Mouse (Mus musculus) myocyte (in vitro differentiated cells): ENCODE results near the gene Jph2. TPM values are rescaled to one million over a fixed set of nuclear protein-coding genes. Genes with fewer than 3 reads are reported as not detected.
A peak's percentile ranks its signal among the peaks of the same experiment; 100 is the strongest.

Experiments
- H3K27me3 ChIP-seq: one replicate; pipeline ENCODE4 v1.6.1; 2011; ENCODE audit not compliant: control insufficient read depth, insufficient read depth, insufficient read length
- H3K36me3 ChIP-seq: one replicate; pipeline ENCODE4 v1.6.1; 2011; ENCODE audit not compliant: control insufficient read depth, insufficient read depth
- H3K4me2 ChIP-seq: one replicate; pipeline ENCODE4 v1.6.1; 2011; ENCODE audit warnings: low read depth, control low read depth
- H3K4me3 ChIP-seq: one replicate; pipeline ENCODE4 v1.5.1; 2011; ENCODE audit warnings: mild to moderate bottlenecking, control low read depth, moderate library complexity
- H3K79me2 ChIP-seq: one replicate; pipeline ENCODE4 v1.6.1; 2011; ENCODE audit not compliant: control insufficient read depth, insufficient read depth
- H3ac ChIP-seq: one replicate; pipeline ENCODE4 v1.6.1; 2011; ENCODE audit not compliant: control insufficient read depth, insufficient read length
- CEBPB ChIP-seq: IDR thresholded peaks from 2 replicates; pipeline ENCODE4 v1.6.1; 2011; ENCODE audit warnings: mild to moderate bottlenecking, moderate library complexity; ENCODE audit not compliant: poor library complexity, insufficient read depth, severe bottlenecking
- E2F4 ChIP-seq: IDR thresholded peaks from one replicate; pipeline ENCODE4 v1.6.1; 2011; ENCODE audit warnings: mild to moderate bottlenecking, control low read depth, moderate library complexity; ENCODE audit not compliant: insufficient read depth
- MAX ChIP-seq: IDR thresholded peaks from one replicate; pipeline ENCODE4 v1.6.1; 2011; ENCODE audit warnings: low read depth, mild to moderate bottlenecking, control low read depth
- MYOD1 ChIP-seq, 3 experiments: IDR thresholded peaks; one replicate each; pipeline ENCODE4 v1.6.1; 2011; ENCODE audit warnings: control low read depth in 2 of 3, low read depth in 2 of 3, mild to moderate bottlenecking in 2 of 3, moderate library complexity in 1 of 3; ENCODE audit not compliant: insufficient read length in 2 of 3, control insufficient read depth in 1 of 3
- MYOG ChIP-seq, 3 experiments: IDR thresholded peaks; one replicate each; pipeline ENCODE4 v1.6.1; 2011; ENCODE audit warnings: control low read depth in 2 of 3, low read depth in 2 of 3, mild to moderate bottlenecking in 2 of 3; ENCODE audit not compliant: insufficient read length in 2 of 3, control insufficient read depth in 1 of 3, insufficient read depth in 1 of 3
- POLR2A ChIP-seq: IDR thresholded peaks from one replicate; pipeline ENCODE4 v1.6.1; 2011; ENCODE audit warnings: low read depth, mild to moderate bottlenecking, control low read depth, moderate library complexity; ENCODE audit not compliant: insufficient read length
- POLR2AphosphoS2 ChIP-seq: IDR thresholded peaks from one replicate; pipeline ENCODE4 v1.6.1; 2011; ENCODE audit warnings: low read depth, control low read depth; ENCODE audit not compliant: insufficient read length
- REST ChIP-seq: IDR thresholded peaks from one replicate; pipeline ENCODE4 v1.6.1; 2011; ENCODE audit warnings: mild to moderate bottlenecking, control low read depth, moderate library complexity; ENCODE audit not compliant: insufficient read depth, insufficient read length
- SRF ChIP-seq: IDR thresholded peaks from one replicate; pipeline ENCODE4 v1.6.1; 2011; ENCODE audit warnings: low read depth; ENCODE audit not compliant: control insufficient read depth, insufficient read length
- TCF12 ChIP-seq: IDR thresholded peaks from one replicate; pipeline ENCODE4 v1.6.1; 2011; ENCODE audit warnings: mild to moderate bottlenecking, control low read depth; ENCODE audit not compliant: poor library complexity, insufficient read depth, severe bottlenecking
- TCF3 ChIP-seq: IDR thresholded peaks from one replicate; pipeline ENCODE4 v1.6.1; 2011; ENCODE audit warnings: low read depth, control low read depth; ENCODE audit not compliant: insufficient read length
- USF1 ChIP-seq: IDR thresholded peaks from one replicate; pipeline ENCODE4 v1.6.1; 2011; ENCODE audit warnings: low read depth, mild to moderate bottlenecking, control low read depth, moderate library complexity
- polyA plus RNA-seq: library from polyadenylated mRNA; unstranded; fragments of >200 nt; fragmentation: generic; extraction: Trizol; gene quantifications from one replicate; pipeline ENCODE4 v1.2.1, GENCODE M21; 2012; ENCODE audit warnings: missing spikeins

Jph2 gene
- polyA plus RNA-seq, 1 experiment: 217 TPM

GRCm38 (mm10) chr2:163381246-163381645, 16.5 kb downstream of the Jph2 start:
- Histone ChIP-seq H3K4me3 (no peak overlapping the region), H3ac (no peak overlapping the region), H3K27me3 (no peaks in the 10 kb centered on the region), H3K36me3 (peaks cover 10% of the 10 kb centered on the region), H3K4me2 (no peak overlapping the region), H3K79me2 (peaks cover 75% of the 10 kb centered on the region)
- TF ChIP-seq POLR2A (no peak), MYOG (IDR thresholded peaks at IDR 0.05; ENCODE audit: control insufficient read depth in 1 of 3, insufficient read depth in 1 of 3, insufficient read length in 2 of 3, low read depth in 2 of 3) (no peak), MYOD1 (IDR thresholded peaks at IDR 0.05; ENCODE audit: control insufficient read depth in 1 of 3, insufficient read length in 2 of 3, low read depth in 2 of 3) (no peak), POLR2AphosphoS2 (no peak), TCF12 (no peak), CEBPB (no peak), REST (no peak), MAX (no peak), TCF3 (no peak), USF1 (no peak)

DNA sequence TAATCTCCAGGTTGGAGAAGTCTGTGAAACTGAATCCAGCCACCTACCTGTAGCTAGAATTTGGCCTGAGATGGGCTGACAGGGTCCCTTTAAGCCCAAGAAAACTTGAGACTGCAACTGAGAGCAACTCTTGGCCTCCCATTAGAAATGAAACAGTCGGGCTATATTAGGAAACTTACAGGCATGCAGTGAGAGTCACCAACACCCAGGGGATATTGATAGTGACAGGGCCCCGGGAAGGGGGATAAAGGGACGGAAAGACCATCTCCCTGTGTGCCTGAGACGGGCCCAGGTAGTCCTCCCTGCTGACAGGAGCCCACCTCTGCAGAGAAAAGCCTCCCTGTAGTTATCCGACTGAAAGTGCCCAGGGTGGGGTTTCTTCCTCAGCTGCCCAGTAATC, 18.4 kb downstream of the Jph2 start:
- Histone ChIP-seq H3ac (no peak overlapping the region), H3K27me3 (no peaks in the 10 kb centered on the region), H3K4me2 (no peak overlapping the region), H3K79me2 (peaks cover 58% of the 10 kb centered on the region), H3K4me3 (no peak overlapping the region), H3K36me3 (peaks cover 20% of the 10 kb centered on the region)
- TF ChIP-seq TCF12: no peak
- no peak for TF ChIP-seq SRF
- TF ChIP-seq TCF3: no peak
- TF ChIP-seq POLR2A: no peak
- no peak for TF ChIP-seq CEBPB
- no peak for TF ChIP-seq MYOD1 (IDR thresholded peaks at IDR 0.05; ENCODE audit: control insufficient read depth in 1 of 3, insufficient read length in 2 of 3, low read depth in 2 of 3)
- TF ChIP-seq E2F4: no peak
- no peak for TF ChIP-seq POLR2AphosphoS2
- no peak for TF ChIP-seq MYOG (IDR thresholded peaks at IDR 0.05; ENCODE audit: control insufficient read depth in 1 of 3, insufficient read depth in 1 of 3, insufficient read length in 2 of 3, low read depth in 2 of 3)
- TF ChIP-seq MAX: no peak
- no peak for TF ChIP-seq REST
- no peak for TF ChIP-seq USF1

DNA sequence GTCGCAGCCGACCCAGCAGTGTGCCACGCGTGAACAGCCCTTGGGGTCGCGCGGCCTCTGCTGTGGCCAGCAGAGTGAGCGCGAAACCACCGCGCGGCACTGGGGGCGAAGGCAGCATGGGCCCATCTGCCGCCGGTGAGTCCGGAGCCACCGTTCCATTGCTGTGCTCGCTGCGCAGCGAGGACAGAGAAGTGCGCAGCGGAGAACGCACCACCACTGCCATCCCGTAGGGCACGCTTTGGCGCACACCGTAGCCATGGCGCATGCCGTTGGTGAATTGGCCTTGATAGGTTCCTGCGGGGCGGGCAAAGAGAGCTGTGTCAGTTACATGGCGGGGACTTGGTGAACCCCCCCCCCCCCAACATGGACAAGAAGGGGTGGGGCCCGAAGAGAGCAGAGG, 21.7 kb downstream of the Jph2 start:
- Histone ChIP-seq H3ac (no peak overlapping the region), H3K36me3 (peaks cover 36% of the 10 kb centered on the region), H3K4me3 (no peak overlapping the region), H3K27me3 (no peaks in the 10 kb centered on the region), H3K79me2 (peaks cover 46% of the 10 kb centered on the region), H3K4me2 (no peak overlapping the region)
- TF ChIP-seq REST (no peak), POLR2AphosphoS2 (peak; percentile 60)

- no peaks in the 10 kb centered on the region for H3K27me3 ChIP-seq
- H3K4me2 ChIP-seq: no peak overlapping the region
- H3K36me3 ChIP-seq: peaks cover 42% of the 10 kb centered on the region
- H3K79me2 ChIP-seq: peaks cover 45% of the 10 kb centered on the region
- no peak overlapping the region for H3K4me3 ChIP-seq
- H3ac ChIP-seq: no peak overlapping the region
- TF ChIP-seq USF1 (no peak), SRF (no peak), POLR2A (peak; percentile 53), POLR2AphosphoS2 (peak; percentile 65), E2F4 (no peak), CEBPB (no peak), MYOG (IDR thresholded peaks at IDR 0.05; ENCODE audit: control insufficient read depth in 1 of 3, insufficient read depth in 1 of 3, insufficient read length in 2 of 3, low read depth in 2 of 3) (peak in 1 of 3 experiments; percentile 49), MYOD1 (IDR thresholded peaks at IDR 0.05; ENCODE audit: control insufficient read depth in 1 of 3, insufficient read length in 2 of 3, low read depth in 2 of 3) (no peak)
These were observed 22.3 kb downstream of the Jph2 start for GRCm38 (mm10) chr2:163375468-163375867.

GRCm38 (mm10) chr2:163372627-163373026, 25.2 kb downstream of the Jph2 start:
- Histone ChIP-seq H3K36me3 (peaks cover 40% of the 10 kb centered on the region), H3K4me2 (no peak overlapping the region), H3K4me3 (no peak overlapping the region), H3K27me3 (no peaks in the 10 kb centered on the region), H3ac (no peak overlapping the region), H3K79me2 (peaks cover 45% of the 10 kb centered on the region)
- TF ChIP-seq MYOG (IDR thresholded peaks at IDR 0.05; ENCODE audit: control insufficient read depth in 1 of 3, insufficient read depth in 1 of 3, insufficient read length in 2 of 3, low read depth in 2 of 3): no peak
- TF ChIP-seq POLR2AphosphoS2: peak; percentile 70
- peak; percentile 57 for TF ChIP-seq POLR2A
